Comparison of ENCODE assay signal across 17 mouse cellular contexts in the genomic region with DNA sequence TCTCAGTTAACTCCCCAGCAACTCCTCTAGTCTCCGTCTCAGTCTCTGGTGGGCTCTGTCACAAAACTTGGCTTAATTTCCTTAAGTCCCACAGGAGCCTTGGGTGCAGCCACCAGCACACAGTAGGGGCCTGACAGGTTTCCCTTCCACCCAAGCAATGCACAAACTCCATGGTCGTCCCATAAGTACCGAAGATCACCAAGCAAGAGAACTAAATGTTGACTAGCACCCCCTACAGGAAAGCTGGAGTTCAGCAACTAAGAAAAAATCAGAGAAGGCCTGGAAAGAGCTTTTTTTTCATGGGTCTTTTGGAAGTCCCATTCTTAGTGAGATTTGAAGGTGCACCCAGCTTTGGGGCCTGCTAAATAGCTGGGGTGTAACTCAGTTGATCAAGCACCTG. TPM values are rescaled to one million over a fixed set of nuclear protein-coding genes. Genes with fewer than 3 reads are reported as not detected.
A peak's percentile ranks its signal among the peaks of the same experiment; 100 is the strongest.
DNase-seq lines count a peak whose midpoint lies in the region; ATAC-seq and TF ChIP-seq lines count a peak whose summit lies in the region.
"Had no signal": no experiment of that assay in that cellular context is flagged by ENCODE, and none has a peak within 500 bp of the region (broad histone marks: within the 10 kb centered on the region; RNA-seq: fewer than 3 reads in every experiment).

No protein-coding gene starts in this region.

- no peak for ATAC-seq in liver, embryonic 14.5 days (ENCODE audit: insufficient read depth)
- no peak for ATAC-seq in liver, embryonic 12.5 days
- peak; percentile 50 for ATAC-seq in megakaryocyte progenitor cell, adult 5-6 weeks (replicated peaks; ENCODE audit: poor library complexity)
- ATAC-seq: forebrain, embryonic 13.5 days; midbrain, embryonic 13.5 days had no signal

- TF ChIP-seq CTCF in gastrocnemius, adult 2 months (IDR thresholded peaks at IDR 0.05): peak; percentile 59
- TF ChIP-seq CTCF in liver, embryonic 14.5 days (IDR thresholded peaks at IDR 0.05; ENCODE audit: low read depth): peak; percentile 60

- H3K9ac ChIP-seq in liver, embryonic 14.5 days (replicated peaks): no peak overlapping the region
- H3K9ac ChIP-seq in liver, embryonic 12.5 days: no peak overlapping the region
- H3K9ac ChIP-seq in ES-E14 (ENCODE audit: insufficient read depth, low read depth, low read length, poor library complexity, severe bottlenecking): no peak overlapping the region
- H3K9ac ChIP-seq: embryonic facial prominence, embryonic 13.5 days; forebrain, embryonic 13.5 days; liver, embryonic 13.5 days; midbrain, embryonic 13.5 days had no signal

- 43% methylated on average over 3 of the region's 3 CpGs for WGBS in liver, embryonic 14.5 days (ENCODE audit: insufficient replicate concordance)
- WGBS in liver, embryonic 12.5 days (ENCODE audit: insufficient replicate concordance): 52% methylated on average over 3 of the region's 3 CpGs

- no peaks in the 10 kb centered on the region for H3K9me3 ChIP-seq in liver, embryonic 14.5 days (ENCODE audit: control insufficient read depth, low read length)
- H3K9me3 ChIP-seq in liver, embryonic 12.5 days (replicated peaks): no peaks in the 10 kb centered on the region
- no peaks in the 10 kb centered on the region for H3K9me3 ChIP-seq in ES-E14 (ENCODE audit: control insufficient read depth, insufficient read depth, low read depth, low read length)
- H3K9me3 ChIP-seq: embryonic facial prominence, embryonic 13.5 days; forebrain, embryonic 13.5 days; liver, embryonic 13.5 days; midbrain, embryonic 13.5 days had no signal

- no peak for TF ChIP-seq EP300 in liver, embryonic 14.5 days (IDR thresholded peaks at IDR 0.05; ENCODE audit: low read depth)

- H3K4me1 ChIP-seq in liver, embryonic 14.5 days (replicated peaks; ENCODE audit: control insufficient read depth in 2 of 2, insufficient read depth in 2 of 2, low read length in 1 of 2): peaks cover 0 to 12% of the 10 kb centered on the region in 2 experiments; a peak in 3 of 4 replicates
- peaks cover 16% of the 10 kb centered on the region for H3K4me1 ChIP-seq in liver, embryonic 12.5 days
- 0 out of 4 replicates have a peak, but pooled peaks cover 0 to 2% of the 10 kb centered on the region in 2 experiments for H3K4me1 ChIP-seq in ES-E14 (ENCODE audit: control insufficient read depth in 2 of 2, insufficient read depth in 2 of 2, low read length in 2 of 2, poor library complexity in 1 of 2)
- H3K4me1 ChIP-seq: embryonic facial prominence, embryonic 13.5 days; forebrain, embryonic 13.5 days; midbrain, embryonic 13.5 days had no signal

- H3K27me3 ChIP-seq in liver, embryonic 14.5 days (ENCODE audit: control insufficient read depth, insufficient read depth, low read length): no peaks in the 10 kb centered on the region
- no peaks in the 10 kb centered on the region for H3K27me3 ChIP-seq in liver, embryonic 12.5 days (replicated peaks)
- H3K27me3 ChIP-seq: embryonic facial prominence, embryonic 13.5 days; forebrain, embryonic 13.5 days; liver, embryonic 13.5 days; midbrain, embryonic 13.5 days had no signal

- no peak for DNase-seq in gastrocnemius, adult 2 months
- no peak for DNase-seq in gastrocnemius, postnatal 4 days (ENCODE audit: low spot score in 2 of 2)
- DNase-seq in liver, embryonic 14.5 days (ENCODE audit: low read depth in 3 of 3, low spot score in 3 of 3): no peak
- no peak for DNase-seq in ES-E14 (ENCODE audit: low read depth, low spot score)
- no peak for DNase-seq in adrenal gland, postnatal 14 days
- DNase-seq in adrenal gland, postnatal 4 days (ENCODE audit: low spot score in 2 of 2): no peak
- DNase-seq: adrenal gland, adult 2 months; cerebellum, adult 18-20 months; kidney, postnatal 10 days; liver, embryonic 13.5 days had no signal

- no peak overlapping the region for H3K4me2 ChIP-seq in liver, embryonic 14.5 days (ENCODE audit: low read depth)
- H3K4me2 ChIP-seq in liver, embryonic 12.5 days: no peak overlapping the region
- H3K4me2 ChIP-seq: embryonic facial prominence, embryonic 13.5 days; forebrain, embryonic 13.5 days; liver, embryonic 13.5 days; midbrain, embryonic 13.5 days had no signal

- no peaks in the 10 kb centered on the region for H3K36me3 ChIP-seq in liver, embryonic 14.5 days (replicated peaks; ENCODE audit: control insufficient read depth, insufficient read depth, low read depth)
- no peaks in the 10 kb centered on the region for H3K36me3 ChIP-seq in liver, embryonic 12.5 days
- no peaks in the 10 kb centered on the region for H3K36me3 ChIP-seq in ES-E14 (ENCODE audit: control insufficient read depth, insufficient read depth, low read length, poor library complexity, severe bottlenecking)
- H3K36me3 ChIP-seq: embryonic facial prominence, embryonic 13.5 days; liver, embryonic 13.5 days; midbrain, embryonic 13.5 days had no signal

- intact Hi-C loops in gastrocnemius, adult 2 months (cut with DNase I): no loop called here

- in situ Hi-C loops in ES-E14 (cut with MboI; ENCODE audit: low sequenced_read_pairs in 2 of 2, unreplicated experiment in 2 of 2): no loop called here

- H3K27ac ChIP-seq in gastrocnemius, adult 2 months: no peak overlapping the region
- no peak overlapping the region for H3K27ac ChIP-seq in liver, embryonic 14.5 days
- no peak overlapping the region for H3K27ac ChIP-seq in liver, embryonic 12.5 days
- H3K27ac ChIP-seq in ES-E14 (ENCODE audit: insufficient read depth, low read depth, low read length, poor library complexity, severe bottlenecking): no peak overlapping the region
- H3K27ac ChIP-seq: embryonic facial prominence, embryonic 13.5 days; forebrain, embryonic 13.5 days; liver, embryonic 13.5 days; midbrain, embryonic 13.5 days had no signal

- H3K4me3 ChIP-seq in gastrocnemius, adult 2 months: no peak overlapping the region
- no peak overlapping the region for H3K4me3 ChIP-seq in liver, embryonic 14.5 days (ENCODE audit: insufficient read depth in 1 of 2, low read depth in 2 of 2, low read length in 2 of 2)
- H3K4me3 ChIP-seq in liver, embryonic 12.5 days: no peak overlapping the region
- no peak overlapping the region for H3K4me3 ChIP-seq in ES-E14 (ENCODE audit: insufficient read depth in 1 of 2, low read depth in 1 of 2, low read length in 2 of 2, poor library complexity in 1 of 2, severe bottlenecking in 1 of 2)
- H3K4me3 ChIP-seq: embryonic facial prominence, embryonic 13.5 days; forebrain, embryonic 13.5 days; liver, embryonic 13.5 days; midbrain, embryonic 13.5 days had no signal

TF ChIP-seq in ES-E14, 5 proteins besides CTCF, POLR2A, EP300 and RAD21:
- TF ChIP-seq ZNF384 (IDR thresholded peaks at IDR 0.05; ENCODE audit: low read depth, low read length) (peak; percentile 53; the same call in 1 of the 2 replicates), CHD2 (IDR thresholded peaks at IDR 0.05; ENCODE audit: low read depth, low read length) (no peak)
TF ChIP-seq in ES-E14: peak in this region for 1.

RNA-seq across cellular contexts. Expression of a gene that starts 14.1 kb away (rescaled TPM):
- under 1 TPM in 1 of 2 experiments, not detected in 1; 0.08 TPM for total RNA-seq in gastrocnemius, adult 2 months (2021)
- under 1 TPM; 0.52 to 0.54 TPM for total RNA-seq in gastrocnemius, postnatal 4 days (2021)
- 0.02 and 0.09 TPM in 2 replicates for polyA plus RNA-seq in liver, embryonic 14.5 days (2012; rRNA removed)
- 0.04 TPM in 1 of 2 replicates, not detected in the other for polyA plus RNA-seq in liver, embryonic 14.5 days (2014; fragmentation: Nextera tagmentation; extraction: Ambion mirVana)
- 0.16 and 0.20 TPM in 2 replicates for polyA plus RNA-seq in liver, embryonic 12.5 days (2016; fragmentation: Nextera tagmentation; extraction: Ambion mirVana)
- 0.11 TPM in 1 of 2 replicates, not detected in the other for total RNA-seq in ES-E14 (2012; rRNA removed)
- total RNA-seq in megakaryocyte progenitor cell, adult 5-6 weeks (2015): 0.37 and 0.72 TPM in 2 replicates
- 0.54 and 0.68 TPM in 2 replicates for total RNA-seq in megakaryocyte progenitor cell, adult 5-6 weeks (2017)
- total RNA-seq in adrenal gland, postnatal 14 days (2021): 3.6 and 4.1 TPM in 2 replicates
- 1 to 10 TPM; 3.9 to 4.0 TPM for total RNA-seq in adrenal gland, postnatal 4 days (2021)

RNA-seq across cellular contexts. Expression of a gene that starts 14.4 kb away (rescaled TPM):
- total RNA-seq in gastrocnemius, adult 2 months (2021): under 1 TPM in 1 of 2 experiments, not detected in 1; 0.10 TPM
- total RNA-seq in gastrocnemius, postnatal 4 days (2021): under 1 TPM in 1 of 2 experiments, not detected in 1; 0.08 TPM
- 0.59 and 0.76 TPM in 2 replicates for polyA plus RNA-seq in liver, embryonic 14.5 days (2012; rRNA removed)
- polyA plus RNA-seq in liver, embryonic 14.5 days (2014; fragmentation: Nextera tagmentation; extraction: Ambion mirVana): 0.44 and 0.51 TPM in 2 replicates
- 0.65 and 0.97 TPM in 2 replicates for polyA plus RNA-seq in liver, embryonic 12.5 days (2016; fragmentation: Nextera tagmentation; extraction: Ambion mirVana)
- total RNA-seq in ES-E14 (2012; rRNA removed): 0.22 TPM in 1 of 2 replicates, not detected in the other
- 5.3 and 9.3 TPM in 2 replicates for total RNA-seq in megakaryocyte progenitor cell, adult 5-6 weeks (2015)
- total RNA-seq in megakaryocyte progenitor cell, adult 5-6 weeks (2017): 9.5 and 10.7 TPM in 2 replicates
- total RNA-seq in adrenal gland, postnatal 14 days (2021): 0.19 and 1.8 TPM in 2 replicates
- total RNA-seq in adrenal gland, postnatal 4 days (2021): under 1 TPM; 0.45 to 0.68 TPM
- polyA plus RNA-seq: adrenal gland, adult 2 months had no signal

RNA-seq across cellular contexts. Expression of a gene that starts 15.2 kb away (rescaled TPM):
- 100 to 1,000 TPM; 294 to 305 TPM for total RNA-seq in gastrocnemius, adult 2 months (2021)
- total RNA-seq in gastrocnemius, postnatal 4 days (2021): 100 to 1,000 TPM; 259 to 265 TPM
- 7.2 and 8.7 TPM in 2 replicates for polyA plus RNA-seq in liver, embryonic 14.5 days (2012; rRNA removed)
- 15.7 and 20.8 TPM in 2 replicates for polyA plus RNA-seq in liver, embryonic 14.5 days (2014; fragmentation: Nextera tagmentation; extraction: Ambion mirVana)
- 13.1 and 16.1 TPM in 2 replicates for polyA plus RNA-seq in liver, embryonic 12.5 days (2016; fragmentation: Nextera tagmentation; extraction: Ambion mirVana)
- total RNA-seq in ES-E14 (2012; rRNA removed): 9.5 and 10.0 TPM in 2 replicates
- 12.4 and 15.4 TPM in 2 replicates for total RNA-seq in megakaryocyte progenitor cell, adult 5-6 weeks (2015)
- 3.1 and 9.7 TPM in 2 replicates for total RNA-seq in megakaryocyte progenitor cell, adult 5-6 weeks (2017)
- total RNA-seq in adrenal gland, postnatal 14 days (2021): 325 and 411 TPM in 2 replicates
- total RNA-seq in adrenal gland, postnatal 4 days (2021): 100 to 1,000 TPM; 252 to 275 TPM

RNA-seq across cellular contexts. Expression of a gene that starts 55.0 kb away (rescaled TPM):
- total RNA-seq in gastrocnemius, adult 2 months (2021): not detected
- not detected for total RNA-seq in gastrocnemius, postnatal 4 days (2021)
- polyA plus RNA-seq in liver, embryonic 14.5 days (2012; rRNA removed): not detected in 2 replicates
- polyA plus RNA-seq in liver, embryonic 14.5 days (2014; fragmentation: Nextera tagmentation; extraction: Ambion mirVana): not detected in 2 replicates
- not detected in 2 replicates for polyA plus RNA-seq in liver, embryonic 12.5 days (2016; fragmentation: Nextera tagmentation; extraction: Ambion mirVana)
- total RNA-seq in ES-E14 (2012; rRNA removed): 0.21 TPM in 1 of 2 replicates, not detected in the other
- total RNA-seq in megakaryocyte progenitor cell, adult 5-6 weeks (2015): not detected in 2 replicates
- not detected in 2 replicates for total RNA-seq in megakaryocyte progenitor cell, adult 5-6 weeks (2017)
- total RNA-seq in adrenal gland, postnatal 14 days (2021): not detected in 2 replicates
- not detected for total RNA-seq in adrenal gland, postnatal 4 days (2021)
- total RNA-seq: adrenal gland, adult 2 months had no signal
- polyA plus RNA-seq: adrenal gland, adult 2 months; embryonic facial prominence, embryonic 13.5 days; forebrain, embryonic 13.5 days; gonadal fat pad, adult 2 months; liver, embryonic 13.5 days; midbrain, embryonic 13.5 days; neural tube, embryonic 14.5 days had no signal

Comparison
In these comparisons a context has a peak if more than half of its experiments do, and no peak if none do; other contexts are left out.
1. RNA of a gene that starts 15.2 kb away (total RNA-seq): 325 to 411 TPM in adrenal gland, postnatal 14 days, 294 to 305 TPM in gastrocnemius, adult 2 months, 252 to 275 TPM in adrenal gland, postnatal 4 days and 259 to 265 TPM in gastrocnemius, postnatal 4 days; 3.1 to 15.4 TPM in megakaryocyte progenitor cell, adult 5-6 weeks and 9.5 to 10.0 TPM in ES-E14; every median in the first group is over 10 times any median in the second.